Mouse (Mus musculus) left cerebral cortex, adult 9 months (tissue): ENCODE measurements around the gene Gm49320.
"Not testable (repeated sequence)": the region's sequence is repeated elsewhere in the genome, so short reads cannot be mapped to it uniquely, and the experiment has no call there.

Experiments
- DNase-seq, 2 experiments: peaks; one replicate each; pipeline ENCODE4 v3.0.0; 2022; ENCODE audit warnings: low spot score in 2 of 2

Gene Gm49320

DNA sequence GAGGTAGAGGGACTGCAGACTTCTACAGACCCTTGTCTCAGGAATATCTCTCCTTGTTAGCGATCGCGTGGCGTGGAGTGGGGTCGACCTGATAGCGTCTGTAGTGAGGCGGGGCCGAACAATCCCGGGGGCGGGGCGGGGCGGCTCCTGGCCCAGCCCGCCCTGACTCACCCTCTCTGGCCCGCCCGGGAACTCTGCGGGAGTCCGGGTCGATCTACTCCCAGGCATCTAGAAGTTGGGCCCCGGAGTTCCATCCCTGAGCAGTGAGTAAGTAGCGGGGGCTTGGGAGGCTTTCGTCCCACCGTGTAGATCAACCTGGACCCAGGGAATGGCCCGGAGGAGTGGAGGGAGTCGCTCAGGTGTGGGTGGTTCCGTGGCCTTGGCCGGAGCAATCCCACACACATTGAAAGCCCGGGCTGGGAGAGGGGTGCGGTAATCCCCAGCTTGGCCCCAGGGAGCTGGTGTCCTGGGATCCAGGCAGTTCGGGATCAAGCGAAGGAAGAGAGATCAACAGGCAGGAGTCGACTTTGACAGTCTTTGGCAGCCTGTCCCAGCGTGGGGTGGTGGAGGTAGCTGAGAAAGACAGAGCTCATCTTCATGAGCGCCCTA is 11.8 kb upstream of the Gm49320 start, which contains the start of gene Lrrc8e:
TSS of gene Lrrc8e (plus strand) at position 89 of the 609 bp plus-strand sequence.
- DNase-seq = no peak

- no peak for DNase-seq
Measured at GRCm38 (mm10) chr8:4227919-4228318, 10.7 kb upstream of the Gm49320 start.

DNA sequence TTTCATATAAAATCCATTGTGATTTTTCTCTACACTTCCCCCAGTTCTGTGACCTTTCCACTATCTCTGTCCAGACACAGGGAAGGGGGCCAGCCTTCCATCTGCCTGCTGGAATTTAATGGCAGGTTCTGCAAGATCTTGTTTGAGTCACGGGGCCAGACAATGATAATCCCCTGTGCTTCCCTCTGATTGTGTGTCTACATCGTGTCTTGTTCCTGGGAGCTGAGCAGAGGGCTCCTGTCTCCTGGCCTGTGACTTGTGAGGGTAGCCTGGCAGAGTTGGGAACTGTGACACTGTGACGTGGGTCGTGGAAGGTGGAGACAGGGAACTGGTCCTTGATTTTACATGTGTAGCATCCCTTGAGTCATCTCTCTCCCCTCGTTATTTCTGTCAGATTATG is 8.9 kb upstream of the Gm49320 start:
- DNase-seq = no peak

- no peak for DNase-seq
Measured at GRCm38 (mm10) chr8:4230612-4231351, 7.9 kb upstream of the Gm49320 start.

DNA sequence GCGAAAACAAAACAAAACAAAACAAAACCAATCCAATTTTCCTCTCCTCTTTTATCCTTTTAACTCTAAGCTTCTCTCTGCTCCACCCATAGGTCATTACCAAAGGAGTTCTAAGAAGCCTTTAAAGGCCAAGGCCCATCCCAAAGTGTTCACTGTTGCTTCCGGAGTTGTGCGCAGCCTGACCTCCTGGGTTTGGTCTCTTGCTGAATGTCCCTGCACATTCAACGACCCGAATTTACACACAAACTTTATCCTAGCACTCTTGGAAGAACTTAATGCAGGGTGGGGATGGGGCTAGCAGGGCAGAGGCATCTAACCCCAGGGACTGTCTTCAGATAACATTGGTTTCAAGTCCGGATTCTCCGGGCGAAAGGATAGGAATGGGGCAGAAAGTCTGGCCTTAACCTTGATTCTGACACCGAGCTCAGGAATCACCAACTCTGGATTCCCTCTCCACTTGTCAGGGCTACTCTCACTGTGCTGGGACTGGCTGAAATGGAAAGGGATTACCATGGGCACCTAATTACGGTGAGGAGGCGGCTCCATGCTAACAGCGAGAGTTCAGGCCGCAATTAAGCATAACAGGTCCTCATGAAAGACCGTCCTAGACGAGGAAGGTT is 741 bp upstream of the Gm49320 start:
- no peak for DNase-seq

DNA sequence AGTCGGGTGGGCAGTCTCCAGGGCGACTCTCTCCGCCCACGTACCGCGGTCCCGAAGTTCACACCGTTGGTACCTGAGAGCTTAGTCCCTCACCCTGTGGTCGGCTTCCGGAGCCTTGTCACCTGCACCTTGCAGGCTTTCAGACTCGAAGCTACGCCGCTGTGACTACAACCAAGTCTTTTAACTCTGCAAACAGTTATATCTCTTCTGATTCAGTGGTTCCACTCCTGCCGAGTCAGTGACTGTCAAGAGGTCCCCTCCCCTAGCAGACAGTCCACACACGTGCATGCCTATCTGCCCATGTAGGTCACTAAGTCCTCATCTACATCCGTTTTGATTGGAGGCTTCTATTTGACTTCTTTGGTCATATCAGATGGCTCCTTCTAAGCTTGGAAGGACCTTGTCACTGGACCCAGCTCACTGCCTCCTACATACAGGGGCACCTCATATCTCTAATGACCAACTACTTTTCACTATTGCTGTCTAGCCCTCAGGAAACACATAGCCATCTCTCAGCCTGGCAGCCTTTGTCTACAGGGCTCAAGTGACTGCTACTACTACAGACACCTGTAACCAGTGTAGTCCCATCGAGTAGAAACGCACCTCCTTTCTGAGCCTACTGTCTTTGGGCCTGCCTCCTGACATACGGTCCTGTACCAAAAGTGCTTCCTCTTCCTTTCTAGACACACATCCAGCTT is 677 bp downstream of the Gm49320 start:
- DNase-seq = peak in 1 of 2 experiments; percentile 64

- DNase-seq = no peak
Measured at GRCm38 (mm10) chr8:4245061-4245460, 6.4 kb downstream of the Gm49320 start.

DNA sequence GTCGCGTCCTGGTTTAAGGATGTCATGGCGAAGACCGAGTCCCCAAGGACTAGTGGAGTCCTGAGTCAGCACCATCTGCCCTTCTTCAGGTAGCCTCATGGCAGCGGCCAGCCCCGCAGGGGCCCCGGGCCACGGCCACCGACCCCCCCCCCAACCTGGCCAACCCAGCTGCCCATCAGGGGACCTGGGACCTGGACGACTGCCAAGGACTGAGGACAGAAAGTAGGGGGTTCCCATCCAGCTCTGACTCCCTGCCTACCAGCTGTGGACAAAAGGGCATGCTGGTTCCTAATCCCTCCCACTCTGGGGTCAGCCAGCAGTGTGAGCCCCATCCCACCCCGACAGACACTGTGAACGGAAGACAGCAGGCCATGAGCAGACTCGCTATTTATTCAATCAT is 7.1 kb downstream of the Gm49320 start:
- DNase-seq = no peak

GRCm38 (mm10) chr8:4247241-4247640 is 8.6 kb downstream of the Gm49320 start:
- DNase-seq = no peak

DNA sequence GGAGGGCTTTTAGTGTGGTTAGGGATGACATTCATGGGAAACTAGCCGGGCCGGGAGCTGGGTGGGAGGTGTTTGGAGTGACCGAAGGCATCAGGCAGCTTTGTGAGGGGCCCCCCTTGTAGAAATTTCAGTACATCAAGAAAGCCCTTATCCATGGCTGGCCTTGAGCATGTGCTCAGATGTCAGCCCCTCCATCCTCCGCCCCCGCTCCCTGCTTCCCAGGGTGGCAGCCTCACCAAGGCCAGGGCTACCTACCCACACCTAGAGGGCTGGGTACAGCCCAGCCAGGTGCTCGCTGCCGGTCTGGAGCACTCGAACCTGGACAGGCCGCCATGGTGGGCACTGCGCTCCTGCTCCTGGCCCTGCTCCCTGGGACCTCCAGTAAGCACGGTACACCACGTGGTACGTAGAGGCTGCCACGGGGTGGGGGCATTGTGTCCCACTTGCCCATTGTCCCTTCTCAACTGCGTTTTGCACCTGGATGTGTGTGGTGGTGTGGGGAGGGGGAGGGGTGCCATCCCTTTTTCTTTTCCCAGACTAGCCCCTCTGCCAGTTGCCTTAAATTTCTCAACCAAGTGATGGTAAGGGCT is 9.4 kb downstream of the Gm49320 start, which contains the start of gene Tgfbr3l:
TSS of gene Tgfbr3l (plus strand) at position 264 of the 590 bp plus-strand sequence.
- DNase-seq = no peak

DNA sequence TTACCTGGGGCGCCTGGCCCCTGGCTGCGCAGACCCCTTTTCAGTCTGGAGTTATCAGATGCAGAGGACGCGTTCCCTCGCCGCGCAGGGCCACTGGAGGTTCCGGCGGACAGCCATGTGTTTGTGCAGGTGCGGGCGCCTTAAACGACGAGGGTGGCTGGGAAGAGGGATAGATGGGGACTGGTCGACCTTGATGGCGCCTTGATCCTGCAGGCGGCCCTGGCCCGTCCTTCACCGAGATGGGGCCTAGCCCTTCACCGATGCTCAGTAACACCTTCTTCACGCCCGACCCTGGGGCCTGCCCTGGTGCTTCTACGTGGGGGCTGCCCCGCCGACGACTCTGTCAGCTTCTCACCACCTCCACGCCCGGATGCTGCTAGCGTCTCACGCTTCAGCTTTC is 10.5 kb downstream of the Gm49320 start:
- DNase-seq = no peak

DNA sequence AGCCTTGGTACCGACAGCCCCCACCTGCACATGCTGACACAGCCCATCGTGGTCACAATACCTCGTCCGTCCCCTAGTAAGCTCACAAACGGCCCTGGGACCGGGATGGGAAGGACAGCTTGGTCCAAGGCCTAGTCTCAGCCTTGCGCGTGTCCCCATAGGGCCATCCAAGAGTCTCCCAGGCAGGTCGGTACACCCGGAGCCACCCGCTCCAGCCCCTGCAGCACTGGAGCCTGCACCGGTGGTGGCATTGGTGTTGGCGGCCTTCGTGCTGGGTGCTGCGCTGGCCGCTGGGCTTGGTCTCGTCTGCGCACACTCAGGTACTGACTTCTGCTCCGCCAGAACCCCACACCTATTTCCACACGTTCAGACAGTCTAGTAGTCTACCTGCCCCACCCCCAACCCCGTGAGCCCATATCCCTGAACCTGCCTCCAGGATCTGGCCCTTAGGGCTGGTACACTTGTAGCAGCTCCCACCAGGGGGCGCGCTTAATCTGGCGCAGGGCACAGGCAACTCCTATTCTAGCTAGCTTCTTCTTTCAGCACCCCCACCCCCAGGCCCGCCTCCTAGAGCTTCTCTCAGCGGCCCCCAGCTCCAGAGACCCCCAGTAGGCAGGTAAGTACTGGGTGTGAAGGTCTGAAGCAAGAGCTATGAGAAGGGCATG is 11.8 kb downstream of the Gm49320 start:
- peak; percentile 74 to 86 for DNase-seq

DNA sequence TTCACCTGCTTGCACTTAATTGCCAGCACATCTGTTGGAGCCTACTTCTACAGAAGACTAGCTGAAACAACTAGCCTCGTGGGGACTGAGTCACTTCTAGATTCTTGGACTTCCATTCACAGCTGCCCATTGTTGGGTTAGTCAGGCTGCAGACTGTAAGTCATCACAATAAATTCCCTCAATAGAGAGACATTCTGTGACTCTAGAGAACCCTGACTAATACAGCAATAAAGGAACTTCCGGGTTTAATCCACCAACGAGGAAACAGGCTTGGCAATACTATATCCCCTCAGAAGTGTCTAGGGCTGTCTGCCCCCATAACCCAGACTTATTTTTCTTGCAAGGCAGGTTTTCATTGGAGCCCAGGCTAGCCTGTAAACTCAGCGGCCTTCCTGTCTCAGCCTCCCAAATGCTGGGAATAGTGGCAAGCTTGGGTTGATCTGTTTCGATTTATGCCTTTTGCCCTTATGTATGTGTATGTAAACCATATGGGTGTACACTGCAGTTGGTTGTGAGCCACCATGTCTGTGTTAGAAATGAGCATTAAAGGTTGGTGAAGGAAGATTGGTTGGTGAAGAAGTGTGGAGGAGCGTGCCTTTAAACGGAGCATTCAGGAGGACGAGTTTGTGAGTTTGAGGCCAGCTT is 13.6 kb downstream of the Gm49320 start:
- DNase-seq = no peak

DNA sequence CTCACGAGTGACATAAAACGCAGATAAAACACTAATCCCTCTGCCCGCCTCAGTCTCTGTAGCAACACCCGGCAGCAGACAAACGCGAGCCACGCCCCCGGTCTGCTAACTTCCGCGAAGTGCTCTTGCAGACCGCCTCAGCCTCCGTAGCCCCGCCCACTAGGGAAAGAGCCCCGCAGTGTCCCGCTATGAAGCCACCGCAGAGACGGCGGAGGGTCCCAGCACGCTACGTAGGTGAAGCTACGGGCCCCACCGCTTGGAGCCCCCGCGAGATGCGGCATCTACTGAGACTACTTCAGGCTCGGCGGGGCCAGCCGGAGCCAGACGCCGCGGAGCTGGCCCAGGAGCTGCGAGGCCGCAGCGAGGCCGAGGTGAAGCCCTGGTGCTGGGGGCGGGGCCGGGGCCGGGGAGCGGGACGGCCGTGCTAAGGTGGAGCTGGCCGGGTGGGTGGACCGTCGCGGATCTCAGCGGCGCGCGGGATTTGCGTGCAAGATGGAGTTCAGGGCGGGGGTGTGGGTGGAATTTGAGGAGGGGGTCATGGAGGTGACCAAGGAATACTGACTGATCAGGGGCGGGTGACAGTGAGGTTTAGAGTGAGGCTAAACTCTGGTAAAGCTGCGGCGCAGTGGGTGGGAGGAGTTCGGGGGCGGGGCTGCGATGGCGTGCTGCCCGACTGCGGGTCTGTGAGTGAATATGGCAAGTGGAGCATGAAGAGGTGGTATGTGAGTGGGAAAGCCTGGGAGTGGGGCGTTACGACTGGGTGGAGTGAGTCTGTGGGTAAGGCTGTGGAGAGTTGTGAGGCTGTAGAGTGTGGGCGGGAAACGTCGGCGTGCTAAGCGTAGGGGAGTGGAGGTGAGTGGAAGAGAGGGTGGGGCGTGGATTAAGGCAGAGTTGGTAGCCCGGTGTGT is 14.5 kb downstream of the Gm49320 start, which contains the start of gene Snapc2:
TSS of gene Snapc2 (plus strand) at position 147 of the 908 bp plus-strand sequence.
- peak; percentile 85 to 94 for DNase-seq

DNA sequence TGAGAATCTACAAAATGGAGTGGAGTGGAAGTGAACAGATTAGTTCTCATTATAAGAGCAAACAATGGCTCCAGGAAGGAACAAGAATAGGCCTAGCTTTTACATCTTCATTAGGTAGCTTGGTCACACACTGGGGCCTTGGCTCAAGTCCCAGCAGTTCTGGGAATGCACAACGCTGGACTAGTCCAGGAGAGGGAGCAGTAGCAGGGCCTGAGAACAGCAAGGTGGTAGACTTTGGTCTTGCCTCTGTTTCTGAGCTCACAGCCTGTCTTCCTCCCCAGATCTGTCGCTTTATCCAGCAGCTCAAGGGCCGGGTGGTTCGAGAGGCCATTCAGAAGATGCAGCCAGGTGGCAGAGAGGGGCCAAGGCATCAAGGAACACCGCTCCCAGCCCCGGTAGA is 15.3 kb downstream of the Gm49320 start:
- peak in 1 of 2 experiments; percentile 72 for DNase-seq

DNA sequence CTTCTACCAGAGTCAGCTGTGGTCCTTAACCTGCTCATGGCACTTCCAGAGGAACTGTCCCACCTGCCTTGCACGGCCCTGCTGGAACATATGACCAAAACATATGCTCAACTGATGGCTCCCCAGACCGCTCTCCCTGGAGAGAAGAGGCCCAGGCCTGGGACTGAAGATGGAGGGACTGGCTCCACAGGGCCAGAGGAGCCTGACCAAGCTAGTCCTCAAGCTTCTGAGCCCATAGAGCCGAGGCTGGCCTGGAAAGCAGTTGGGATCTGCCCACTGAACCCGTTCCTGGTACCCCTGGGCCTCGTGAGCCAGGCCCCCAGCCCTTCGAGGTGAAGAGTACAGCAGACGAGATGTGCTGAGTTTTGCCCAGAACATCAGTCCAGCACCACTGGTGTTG is 16.8 kb downstream of the Gm49320 start:
- not testable (repeated sequence) for DNase-seq

GRCm38 (mm10) chr8:4256911-4257310 is 18.2 kb downstream of the Gm49320 start:
- DNase-seq = peak; percentile 88 to 91

DNA sequence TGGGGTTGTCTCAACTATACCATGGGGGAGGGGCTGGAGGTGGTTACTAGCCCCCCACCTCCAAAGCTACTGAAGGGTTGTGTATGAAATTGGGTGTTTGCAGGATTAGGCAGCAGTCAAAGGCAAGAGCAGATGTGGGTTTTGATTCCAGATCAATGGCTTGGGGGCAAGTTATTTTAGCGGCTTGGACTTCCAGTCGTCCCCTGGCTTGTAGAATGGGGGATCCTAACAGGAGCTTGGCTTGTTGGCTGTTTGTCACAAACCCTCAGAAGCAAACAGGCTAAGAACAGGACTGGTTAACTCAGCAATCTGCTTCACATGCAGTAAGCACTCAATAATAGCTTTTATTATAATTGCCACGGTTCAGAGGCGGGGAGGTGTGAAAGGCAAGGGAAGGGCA is 18.7 kb downstream of the Gm49320 start:
- DNase-seq = no peak

GRCm38 (mm10) chr8:4258233-4258632 is 19.6 kb downstream of the Gm49320 start:
- DNase-seq = peak in 1 of 2 experiments; percentile 84

- DNase-seq = peak in 1 of 2 experiments; percentile 60
Measured at GRCm38 (mm10) chr8:4258678-4259077, 20.0 kb downstream of the Gm49320 start.
